Mouse (Mus musculus) brown adipose tissue, adult 24 weeks (tissue): Measurements from ENCODE around the gene Zfp658. TPM values are rescaled to one million over a fixed set of nuclear protein-coding genes. Genes with fewer than 3 reads are reported as not detected.
A peak's percentile ranks its signal among the peaks of the same experiment; 100 is the strongest.

ENCODE experiments used
- H3K27ac ChIP-seq: fragments of 200-500 bp; replicated peaks from 2 replicates; pipeline ENCODE4 v1.5.1; 2012; ENCODE audit warnings: low read depth, mild to moderate bottlenecking, low read length
- H3K4me1 ChIP-seq: fragments of 200-500 bp; 2 replicates; pipeline ENCODE4 v1.6.1; 2012; ENCODE audit warnings: low read length, mixed read lengths; ENCODE audit not compliant: control insufficient read depth, insufficient read depth, insufficient read length
- H3K4me3 ChIP-seq: fragments of 200-500 bp; 2 replicates; pipeline ENCODE4 v1.5.1; 2012; ENCODE audit warnings: low read depth, mild to moderate bottlenecking, low read length, moderate library complexity; ENCODE audit not compliant: insufficient read depth
- polyA plus RNA-seq: library from polyadenylated mRNA; stranded (reverse); fragments of >200 nt; gene quantifications from 2 replicates; pipeline ENCODE4 v1.2.4, GENCODE M21; 2012; ENCODE audit not compliant: missing spikeins, insufficient read depth, insufficient read length

Zfp658 gene
- polyA plus RNA-seq, 1 experiment = 0.79 TPM

GRCm38 (mm10) chr7:43554550-43554949, 7.5 kb upstream of the Zfp658 start:
- H3K27ac ChIP-seq = peak overlapping the region; percentile 28
- no peak overlapping the region for H3K4me3 ChIP-seq
- H3K4me1 ChIP-seq = peaks cover 3% of the 10 kb centered on the region; the same call in 1 of the 2 replicates

GRCm38 (mm10) chr7:43555351-43555750, 6.7 kb upstream of the Zfp658 start:
- Histone ChIP-seq H3K27ac (no peak overlapping the region), H3K4me3 (no peak overlapping the region), H3K4me1 (peaks cover 3% of the 10 kb centered on the region; the same call in 1 of the 2 replicates)

GRCm38 (mm10) chr7:43556901-43557300, 5.2 kb upstream of the Zfp658 start:
- no peak overlapping the region for H3K27ac ChIP-seq
- H3K4me1 ChIP-seq = peaks cover 3% of the 10 kb centered on the region; the same call in 1 of the 2 replicates
- no peak overlapping the region for H3K4me3 ChIP-seq

- H3K4me3 ChIP-seq = peak overlapping the region; percentile 83
- H3K27ac ChIP-seq = peak overlapping the region; percentile 62
- H3K4me1 ChIP-seq = 0 out of 2 replicates have a peak, but pooled peaks cover 6% of the 10 kb centered on the region
Measured at GRCm38 (mm10) chr7:43562651-43563070, 605 bp downstream of the Zfp658 start.

- Histone ChIP-seq H3K4me1 (0 out of 2 replicates have a peak, but pooled peaks cover 6% of the 10 kb centered on the region), H3K4me3 (peak overlapping the region; percentile 83; the same call in 1 of the 2 replicates), H3K27ac (no peak overlapping the region)
Measured at GRCm38 (mm10) chr7:43563300-43563699, 1.2 kb downstream of the Zfp658 start.

GRCm38 (mm10) chr7:43571216-43571615, 9.2 kb downstream of the Zfp658 start:
- Histone ChIP-seq H3K4me1 (no peaks in the 10 kb centered on the region), H3K27ac (no peak overlapping the region), H3K4me3 (no peak overlapping the region)

GRCm38 (mm10) chr7:43579440-43580171, 17.6 kb downstream of the Zfp658 start, which contains the start of gene Zfp719:
Zfp719 (plus strand) TSS chr7:43579610.
- H3K4me3 ChIP-seq = peak within 1 kb of the TSS; percentile 80
- peaks cover 4% of the 10 kb centered on the region for H3K4me1 ChIP-seq
- H3K27ac ChIP-seq = peak within 1 kb of the TSS; percentile 75

GRCm38 (mm10) chr7:43580526-43580925, 18.5 kb downstream of the Zfp658 start:
- H3K4me3 ChIP-seq = peak overlapping the region; percentile 80; the same call in 1 of the 2 replicates
- no peak overlapping the region for H3K27ac ChIP-seq
- H3K4me1 ChIP-seq = peaks cover 4% of the 10 kb centered on the region

GRCm38 (mm10) chr7:43584790-43585189, 22.7 kb downstream of the Zfp658 start:
- H3K4me3 ChIP-seq = no peak overlapping the region
- no peak overlapping the region for H3K27ac ChIP-seq
- H3K4me1 ChIP-seq = peaks cover 4% of the 10 kb centered on the region

- H3K4me1 ChIP-seq = no peaks in the 10 kb centered on the region
- H3K27ac ChIP-seq = no peak overlapping the region
- H3K4me3 ChIP-seq = no peak overlapping the region
Measured at GRCm38 (mm10) chr7:43601884-43602283, 39.8 kb downstream of the Zfp658 start.

GRCm38 (mm10) chr7:43606896-43607742, 45.1 kb downstream of the Zfp658 start, which contains the start of gene Zfp819:
Zfp819 (plus strand) TSS chr7:43607169.
- Histone ChIP-seq H3K27ac (no peak within 1 kb of the TSS), H3K4me3 (peak within 1 kb of the TSS; percentile 43)

GRCm38 (mm10) chr7:43607743-43608287, 45.8 kb downstream of the Zfp658 start:
- no peak overlapping the region for H3K4me3 ChIP-seq
- H3K4me1 ChIP-seq = no peaks in the 10 kb centered on the region

More at GRCm38 (mm10) chr7:43606896-43607742, 45.1 kb downstream of the Zfp658 start, which contains the start of gene Zfp819:
- no peaks in the 10 kb centered on the region for H3K4me1 ChIP-seq

GRCm38 (mm10) chr7:43608316-43608824, 46.3 kb downstream of the Zfp658 start:
- Histone ChIP-seq H3K4me1 (no peaks in the 10 kb centered on the region), H3K4me3 (no peak overlapping the region), H3K27ac (no peak overlapping the region)

More at GRCm38 (mm10) chr7:43607743-43608287, 45.8 kb downstream of the Zfp658 start:
- no peak overlapping the region for H3K27ac ChIP-seq

- no peak overlapping the region for H3K27ac ChIP-seq
- H3K4me1 ChIP-seq = no peaks in the 10 kb centered on the region
- H3K4me3 ChIP-seq = no peak overlapping the region
Measured at GRCm38 (mm10) chr7:43613816-43614551, 51.9 kb downstream of the Zfp658 start.
